Mouse (Mus musculus): ENCODE measurements around the gene Rps28. TPM values are rescaled to one million over a fixed set of nuclear protein-coding genes. Genes with fewer than 3 reads are reported as not detected.

Rps28 gene
- total and polyA plus RNA-seq, 3 experiments: 765 to 4,575 (median 782) TPM

GRCm38 (mm10) chr17:33865330-33866030, 41.1 kb upstream of the Rps28 start (continued):
- peak; percentile 74; the same call in 1 of the 2 replicates for TF ChIP-seq MYC (IDR thresholded peaks at IDR 0.05; ENCODE audit: low read depth, low read length)
- TF ChIP-seq GABPA (IDR thresholded peaks at IDR 0.05; ENCODE audit: insufficient replicate concordance, low read depth, low read length): no peak
- TF ChIP-seq POLR2AphosphoS2 (IDR thresholded peaks at IDR 0.05; ENCODE audit: low read depth, low read length): no peak
- peak; percentile 65 for TF ChIP-seq ELF1 (IDR thresholded peaks at IDR 0.05; ENCODE audit: low read depth, low read length)
- TF ChIP-seq E2F4 (IDR thresholded peaks at IDR 0.05; ENCODE audit: insufficient replicate concordance, low read depth, low read length): no peak
- TF ChIP-seq ETS1 (conservative IDR thresholded peaks at IDR 0.05; ENCODE audit: low read depth, low read length): no peak

GRCm38 (mm10) chr17:33857816-33858215, 33.5 kb upstream of the Rps28 start:
- Histone ChIP-seq H3K36me3 (replicated peaks in 1 of 2; ENCODE audit: control insufficient read depth in 1 of 2, insufficient read depth in 1 of 2, low read length in 1 of 2) (no peaks in the 10 kb centered on the region), H3K9me3 (replicated peaks; ENCODE audit: low read length) (peaks cover 5% of the 10 kb centered on the region), H3K79me2 (replicated peaks; ENCODE audit: control insufficient read depth, extremely low read depth, insufficient read depth, poor library complexity, severe bottlenecking) (no peaks in the 10 kb centered on the region), H3K4me2 (ENCODE audit: insufficient read depth, low read depth, poor library complexity, severe bottlenecking) (no peak overlapping the region), H3K4me3 (replicated peaks in 1 of 3; ENCODE audit: low read depth in 2 of 3, low read length in 2 of 3, poor library complexity in 1 of 3) (no peak overlapping the region), H3K27me3 (replicated peaks) (no peaks in the 10 kb centered on the region), H3K9ac (ENCODE audit: insufficient read depth, low read depth) (no peak overlapping the region), H3K4me1 (ENCODE audit: control insufficient read depth in 1 of 2, insufficient read depth in 2 of 2) (no peaks in the 10 kb centered on the region), H3K27ac (ENCODE audit: insufficient read depth, low read depth) (no peak overlapping the region)
- no peak for TF ChIP-seq NELFE (IDR thresholded peaks at IDR 0.05; ENCODE audit: low read depth, low read length)
- no peak for TF ChIP-seq GABPA (IDR thresholded peaks at IDR 0.05; ENCODE audit: insufficient replicate concordance, low read depth, low read length)
- TF ChIP-seq NRF1 (IDR thresholded peaks at IDR 0.05; ENCODE audit: low read depth, low read length): no peak
- no peak for TF ChIP-seq CHD1 (IDR thresholded peaks at IDR 0.05; ENCODE audit: low read depth, low read length)
- no peak for TF ChIP-seq POLR2AphosphoS2 (IDR thresholded peaks at IDR 0.05; ENCODE audit: low read depth, low read length)
- no peak for TF ChIP-seq JUND (conservative IDR thresholded peaks at IDR 0.05; ENCODE audit: low read depth, low read length)
- TF ChIP-seq POLR2A (IDR thresholded peaks at IDR 0.05; ENCODE audit: low read depth, low read length): no peak
- TF ChIP-seq MAFK (IDR thresholded peaks at IDR 0.05; ENCODE audit: insufficient replicate concordance, low read length): no peak
- TF ChIP-seq CTCF (conservative IDR thresholded peaks at IDR 0.05 in 1 of 2, IDR thresholded peaks at IDR 0.05 in 1 of 2; ENCODE audit: low read depth in 2 of 2, low read length in 2 of 2): no peak
- no peak for TF ChIP-seq CHD2 (IDR thresholded peaks at IDR 0.05; ENCODE audit: low read length)
- no peak for TF ChIP-seq MEF2A (IDR thresholded peaks at IDR 0.05; ENCODE audit: borderline replicate concordance, low read depth, low read length)
- TF ChIP-seq BHLHE40 (IDR thresholded peaks at IDR 0.05; ENCODE audit: low read depth, low read length): no peak
- TF ChIP-seq ETS1 (conservative IDR thresholded peaks at IDR 0.05; ENCODE audit: low read depth, low read length): no peak
- no peak for TF ChIP-seq ZC3H11A (IDR thresholded peaks at IDR 0.05; ENCODE audit: low read depth, low read length)
- no peak for TF ChIP-seq MYC (IDR thresholded peaks at IDR 0.05; ENCODE audit: low read depth, low read length)
- no peak for TF ChIP-seq MXI1 (IDR thresholded peaks at IDR 0.05; ENCODE audit: low read depth, low read length)
- TF ChIP-seq ELF1 (IDR thresholded peaks at IDR 0.05; ENCODE audit: low read depth, low read length): no peak
- no peak for DNase-seq (ENCODE audit: extremely low read depth)
- dilution Hi-C loops (cut with MboI; ENCODE audit: extremely low pct_ligation_motif_present, extremely low pct_unique_long_range_greater_than_20kb, low sequenced_read_pairs) (no loop called here), in situ Hi-C loops (cut with MboI; ENCODE audit: low pct_ligation_motif_present, low pct_unique_long_range_greater_than_20kb, low sequenced_read_pairs) (no loop called here)

All from CH12.LX (cell line).